In the genomic region with DNA sequence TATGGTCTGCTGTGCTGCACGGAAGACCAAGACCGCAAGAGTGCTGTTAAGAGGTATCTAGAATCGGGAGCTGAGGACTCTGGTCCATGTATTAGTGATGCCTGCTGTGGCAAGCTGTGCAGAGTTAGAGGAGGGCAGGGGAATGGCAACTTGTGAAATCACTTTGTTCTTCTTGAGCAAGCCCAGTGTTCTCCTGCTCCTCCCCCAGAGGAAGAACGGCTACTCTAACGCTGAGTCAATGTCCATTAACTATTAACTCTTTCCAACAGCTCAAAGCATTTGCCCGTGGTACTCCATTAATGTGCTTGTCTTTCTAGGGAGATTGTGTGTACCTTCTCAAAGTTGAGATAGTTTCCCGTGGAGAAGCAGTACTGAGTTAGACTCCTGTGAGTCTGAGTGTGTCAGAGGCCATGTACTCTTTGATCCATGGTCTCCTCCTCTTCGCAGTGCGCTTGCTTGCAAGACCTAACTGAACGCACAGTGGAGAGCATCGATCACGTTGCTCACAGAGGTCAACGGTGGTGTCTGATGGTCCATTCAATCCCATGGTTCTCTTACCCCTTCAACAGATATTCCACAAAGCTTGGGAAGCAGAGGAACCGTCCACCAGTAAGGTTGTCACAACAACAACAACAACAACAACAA, we compare ENCODE assay signal across 19 mouse cellular contexts.
DNase-seq lines count a peak whose midpoint lies in the region; ATAC-seq and TF ChIP-seq lines count a peak whose summit lies in the region.
"Had no signal": no experiment of that assay in that cellular context is flagged by ENCODE, and none has a peak within 500 bp of the region (broad histone marks: within the 10 kb centered on the region; RNA-seq: fewer than 3 reads in every experiment).

No protein-coding gene starts in this region.

- H3K4me3 ChIP-seq in lung, postnatal 0 days (ENCODE audit: low read depth, low read length) = no peak overlapping the region
- no peak overlapping the region for H3K4me3 ChIP-seq in kidney, embryonic 16.5 days (ENCODE audit: low read length)
- no peak overlapping the region for H3K4me3 ChIP-seq in limb, embryonic 15.5 days
- no peak overlapping the region for H3K4me3 ChIP-seq in heart, adult 2 months
- H3K4me3 ChIP-seq: neural tube, embryonic 15.5 days; stomach, embryonic 15.5 days had no signal

- no peak overlapping the region for H3K9ac ChIP-seq in lung, postnatal 0 days (replicated peaks; ENCODE audit: low read depth)
- no peak overlapping the region for H3K9ac ChIP-seq in kidney, embryonic 16.5 days (replicated peaks; ENCODE audit: low read length)
- H3K9ac ChIP-seq in limb, embryonic 15.5 days = no peak overlapping the region
- no peak overlapping the region for H3K9ac ChIP-seq in heart, adult 2 months (ENCODE audit: low read depth, low read length)
- H3K9ac ChIP-seq: hindbrain, embryonic 14.5 days; neural tube, embryonic 15.5 days; stomach, embryonic 15.5 days had no signal

- peak; percentile 32 for DNase-seq in lung, postnatal 0 days (ENCODE audit: low spot score)
- DNase-seq in lung, postnatal 25 days (ENCODE audit: low spot score) = no peak
- no peak for DNase-seq in left cerebral cortex, adult 11 months (ENCODE audit: low spot score)
- no peak for DNase-seq in right cerebral cortex, postnatal 25 days
- no peak for DNase-seq in heart, adult 2 months
- no peak for DNase-seq in adrenal gland, postnatal 4 days (ENCODE audit: low spot score in 2 of 2)
- DNase-seq: B cell, adult 2 months; cerebellum, adult 18-20 months; heart, postnatal 10 days; lung, postnatal 36 days; spleen, adult 18-20 months; thymus, postnatal 36 days had no signal

- no peaks in the 10 kb centered on the region for H3K4me1 ChIP-seq in lung, postnatal 0 days (ENCODE audit: insufficient read depth, low read depth, low read length)
- peaks cover 43% of the 10 kb centered on the region for H3K4me1 ChIP-seq in kidney, embryonic 16.5 days (ENCODE audit: insufficient read depth, low read length)
- H3K4me1 ChIP-seq in limb, embryonic 15.5 days = peaks cover 57% of the 10 kb centered on the region
- H3K4me1 ChIP-seq in heart, adult 2 months (ENCODE audit: control insufficient read depth, insufficient read depth, low read length) = peaks cover 1% of the 10 kb centered on the region

- no peak for TF ChIP-seq EP300 in lung, postnatal 0 days (IDR thresholded peaks at IDR 0.05)
- no peak for TF ChIP-seq EP300 in heart, adult 2 months (IDR thresholded peaks at IDR 0.05; ENCODE audit: insufficient read depth, low read depth, low read length)

- WGBS in lung, postnatal 0 days = 67% methylated on average over 14 of the region's 14 CpGs
- 57% methylated on average over 14 of the region's 14 CpGs for WGBS in kidney, embryonic 16.5 days
- WGBS in limb, embryonic 15.5 days = 78% methylated on average over 14 of the region's 14 CpGs
- WGBS in heart, adult 2 months = 83% methylated on average over 14 of the region's 14 CpGs

- H3K27ac ChIP-seq in lung, postnatal 0 days (ENCODE audit: low read length) = no peak overlapping the region
- peak overlapping the region; percentile 75 for H3K27ac ChIP-seq in kidney, embryonic 16.5 days (ENCODE audit: low read length)
- H3K27ac ChIP-seq in limb, embryonic 15.5 days = 0 out of 2 replicates have a peak overlapping the region, but pooled peaks have one; percentile 22
- no peak overlapping the region for H3K27ac ChIP-seq in heart, adult 2 months
- H3K27ac ChIP-seq: hindbrain, embryonic 14.5 days; neural tube, embryonic 15.5 days; stomach, embryonic 15.5 days had no signal

- no peak overlapping the region for H3K4me2 ChIP-seq in lung, postnatal 0 days (replicated peaks; ENCODE audit: low read depth, low read length)
- H3K4me2 ChIP-seq in kidney, embryonic 16.5 days (replicated peaks; ENCODE audit: low read depth, low read length) = peak overlapping the region; percentile 7; the same call in 1 of the 2 replicates
- H3K4me2 ChIP-seq in limb, embryonic 15.5 days = no peak overlapping the region
- H3K4me2 ChIP-seq: hindbrain, embryonic 14.5 days; midbrain, embryonic 11.5 days; neural tube, embryonic 15.5 days; stomach, embryonic 15.5 days had no signal

- H3K9me3 ChIP-seq in lung, postnatal 0 days (ENCODE audit: low read length) = no peaks in the 10 kb centered on the region
- H3K9me3 ChIP-seq in kidney, embryonic 16.5 days (ENCODE audit: low read length) = no peaks in the 10 kb centered on the region
- no peaks in the 10 kb centered on the region for H3K9me3 ChIP-seq in limb, embryonic 15.5 days
- H3K9me3 ChIP-seq: neural tube, embryonic 15.5 days; stomach, embryonic 15.5 days had no signal

- no peak for TF ChIP-seq CTCF in lung, postnatal 0 days (IDR thresholded peaks at IDR 0.05)
- no peak for TF ChIP-seq CTCF in heart, adult 2 months (IDR thresholded peaks at IDR 0.05)

- intact Hi-C loops in heart, adult 2 months (cut with DNase I) = loop anchor here (10.0 kb wide), 1 partner anchor 273 kb away; no protein-coding TSS in a partner anchor

- H3K27me3 ChIP-seq in lung, postnatal 0 days (replicated peaks; ENCODE audit: insufficient read depth, low read length) = no peaks in the 10 kb centered on the region
- H3K27me3 ChIP-seq in kidney, embryonic 16.5 days (ENCODE audit: insufficient read depth, low read length) = no peaks in the 10 kb centered on the region
- H3K27me3 ChIP-seq in limb, embryonic 15.5 days = 0 out of 2 replicates have a peak, but pooled peaks cover 3% of the 10 kb centered on the region
- H3K27me3 ChIP-seq in heart, adult 2 months (ENCODE audit: control insufficient read depth, insufficient read depth, low read length) = no peaks in the 10 kb centered on the region; the same call in 1 of the 2 replicates
- H3K27me3 ChIP-seq: neural tube, embryonic 15.5 days; stomach, embryonic 15.5 days had no signal

- no peak for TF ChIP-seq POLR2A in heart, adult 2 months (IDR thresholded peaks at IDR 0.05; ENCODE audit: insufficient read depth, low read depth, low read length)

- no peaks in the 10 kb centered on the region for H3K36me3 ChIP-seq in lung, postnatal 0 days (ENCODE audit: insufficient read depth, low read length)
- H3K36me3 ChIP-seq in kidney, embryonic 16.5 days (ENCODE audit: insufficient read depth, low read length) = no peaks in the 10 kb centered on the region
- H3K36me3 ChIP-seq in limb, embryonic 15.5 days = no peaks in the 10 kb centered on the region
- H3K36me3 ChIP-seq in heart, adult 2 months (ENCODE audit: control insufficient read depth, insufficient read depth, low read length) = no peaks in the 10 kb centered on the region
- H3K36me3 ChIP-seq: neural tube, embryonic 15.5 days; stomach, embryonic 15.5 days had no signal

- H3K79me2 ChIP-seq in heart, adult 2 months (replicated peaks; ENCODE audit: control insufficient read depth, insufficient read depth, low read length) = no peaks in the 10 kb centered on the region

- peak; percentile 41; the same call in 1 of the 2 replicates for ATAC-seq in lung, postnatal 0 days
- peak; percentile 73 for ATAC-seq in kidney, embryonic 16.5 days (ENCODE audit: low FRiP score, low TSS enrichment)
- ATAC-seq in limb, embryonic 15.5 days (ENCODE audit: insufficient number of reproducible peaks, low FRiP score, low TSS enrichment, low read depth) = no peak
- ATAC-seq: intestine, postnatal 0 days had no signal

Comparison
In these comparisons a context has a peak if more than half of its experiments do, and no peak if none do; other contexts are left out.
1. H3K27ac ChIP-seq: peak in kidney, embryonic 16.5 days (single experiment) and limb, embryonic 15.5 days (single experiment); none in lung, postnatal 0 days (single experiment) and heart, adult 2 months (single experiment).